10 mouse cellular contexts compared by ENCODE assay signal in genomic region chr12:85456276-85456675, GRCm38 (mm10). TPM values are rescaled to one million over a fixed set of nuclear protein-coding genes. Genes with fewer than 3 reads are reported as not detected.
DNase-seq lines count a peak whose midpoint lies in the region; ATAC-seq and TF ChIP-seq lines count a peak whose summit lies in the region.
"Had no signal": no experiment of that assay in that cellular context is flagged by ENCODE, and none has a peak within 500 bp of the region (broad histone marks: within the 10 kb centered on the region; RNA-seq: fewer than 3 reads in every experiment).

No protein-coding gene starts in this region.

- WGBS in heart, embryonic 16.5 days = 51% methylated on average over 4 of the region's 4 CpGs
- WGBS in forebrain, embryonic 15.5 days = 74% methylated on average over 4 of the region's 4 CpGs
- 42% methylated on average over 4 of the region's 4 CpGs for WGBS in liver, embryonic 14.5 days (ENCODE audit: insufficient replicate concordance)

- no peak overlapping the region for H3K9ac ChIP-seq in heart, embryonic 16.5 days (ENCODE audit: low read length)
- 0 out of 2 replicates have a peak overlapping the region, but pooled peaks have one; percentile 48 for H3K9ac ChIP-seq in forebrain, embryonic 15.5 days (replicated peaks)
- no peak overlapping the region for H3K9ac ChIP-seq in liver, embryonic 14.5 days (replicated peaks)

- H3K27ac ChIP-seq in heart, embryonic 16.5 days (ENCODE audit: low read length) = peak overlapping the region; percentile 92
- H3K27ac ChIP-seq in forebrain, embryonic 15.5 days (replicated peaks) = peak overlapping the region; percentile 92
- no peak overlapping the region for H3K27ac ChIP-seq in liver, embryonic 14.5 days

- no peak for DNase-seq in heart, postnatal 36 days
- DNase-seq in MN1 (ENCODE audit: low spot score) = peak; percentile 54
- DNase-seq in liver, embryonic 14.5 days (ENCODE audit: low read depth in 3 of 3, low spot score in 3 of 3) = no peak
- no peak for DNase-seq in left cerebral cortex, postnatal 36 days (ENCODE audit: low spot score in 2 of 2)
- no peak for DNase-seq in adrenal gland, postnatal 25 days
- DNase-seq in ovary, postnatal 36 days (ENCODE audit: low spot score) = no peak
- DNase-seq: adrenal gland, postnatal 10 days; thymus, adult 18-20 months had no signal

- intact Hi-C loops in heart, postnatal 36 days (cut with DNase I) = no loop called here
- intact Hi-C loops in left cerebral cortex, postnatal 36 days (cut with DNase I) = no loop called here

- TF ChIP-seq EP300 in liver, embryonic 14.5 days (IDR thresholded peaks at IDR 0.05; ENCODE audit: low read depth) = no peak

- no peaks in the 10 kb centered on the region for H3K9me3 ChIP-seq in heart, embryonic 16.5 days (replicated peaks; ENCODE audit: control insufficient read depth, low read length)
- H3K9me3 ChIP-seq in forebrain, embryonic 15.5 days = no peaks in the 10 kb centered on the region
- H3K9me3 ChIP-seq in liver, embryonic 14.5 days (ENCODE audit: control insufficient read depth, low read length) = no peaks in the 10 kb centered on the region

- H3K4me3 ChIP-seq in heart, embryonic 16.5 days (ENCODE audit: low read length) = no peak overlapping the region
- H3K4me3 ChIP-seq in forebrain, embryonic 15.5 days = no peak overlapping the region
- no peak overlapping the region for H3K4me3 ChIP-seq in liver, embryonic 14.5 days (ENCODE audit: insufficient read depth in 1 of 2, low read depth in 2 of 2, low read length in 2 of 2)

- peak overlapping the region; percentile 69; the same call in 1 of the 2 replicates for H3K4me2 ChIP-seq in heart, embryonic 16.5 days (ENCODE audit: low read depth, low read length)
- peak overlapping the region; percentile 63; the same call in 1 of the 2 replicates for H3K4me2 ChIP-seq in forebrain, embryonic 15.5 days (replicated peaks)
- peak overlapping the region; percentile 82 for H3K4me2 ChIP-seq in liver, embryonic 14.5 days (ENCODE audit: low read depth)

- no peaks in the 10 kb centered on the region for H3K27me3 ChIP-seq in heart, embryonic 16.5 days (ENCODE audit: control insufficient read depth, insufficient read depth, low read length)
- H3K27me3 ChIP-seq in forebrain, embryonic 15.5 days = no peaks in the 10 kb centered on the region
- H3K27me3 ChIP-seq in liver, embryonic 14.5 days (ENCODE audit: control insufficient read depth, insufficient read depth, low read length) = no peaks in the 10 kb centered on the region; the same call in 1 of the 2 replicates

- no peaks in the 10 kb centered on the region for H3K36me3 ChIP-seq in heart, embryonic 16.5 days (ENCODE audit: control insufficient read depth, insufficient read depth)
- no peaks in the 10 kb centered on the region for H3K36me3 ChIP-seq in forebrain, embryonic 15.5 days
- H3K36me3 ChIP-seq in liver, embryonic 14.5 days (replicated peaks; ENCODE audit: control insufficient read depth, insufficient read depth, low read depth) = no peaks in the 10 kb centered on the region

- TF ChIP-seq CTCF in liver, embryonic 14.5 days (IDR thresholded peaks at IDR 0.05; ENCODE audit: low read depth) = no peak

- ATAC-seq in heart, embryonic 16.5 days (replicated peaks; ENCODE audit: extremely low read depth, insufficient read depth, low FRiP score) = no peak
- no peak for ATAC-seq in forebrain, embryonic 15.5 days (replicated peaks)
- no peak for ATAC-seq in liver, embryonic 14.5 days (ENCODE audit: insufficient read depth)

- peaks cover 38% of the 10 kb centered on the region for H3K4me1 ChIP-seq in heart, embryonic 16.5 days (ENCODE audit: control insufficient read depth, insufficient read depth, low read length)
- H3K4me1 ChIP-seq in forebrain, embryonic 15.5 days = peaks cover 28% of the 10 kb centered on the region
- H3K4me1 ChIP-seq in liver, embryonic 14.5 days (replicated peaks; ENCODE audit: control insufficient read depth in 2 of 2, insufficient read depth in 2 of 2, low read length in 1 of 2) = peaks cover 4 to 17% of the 10 kb centered on the region in 2 experiments

RNA-seq across cellular contexts. Expression of gene Fos, which starts 17.4 kb away (rescaled TPM):
- 5.0 and 6.6 TPM in 2 replicates for polyA plus RNA-seq in heart, embryonic 16.5 days (2015; fragmentation: Nextera tagmentation; extraction: Ambion mirVana)
- total RNA-seq in heart, postnatal 36 days (2021) = 10 to 100 TPM in 1 of 2 experiments, 1 to 10 TPM in 1; 2.5 to 24.3 TPM
- 1.6 and 2.2 TPM in 2 replicates for polyA plus RNA-seq in forebrain, embryonic 15.5 days (2015; fragmentation: Nextera tagmentation; extraction: Ambion mirVana)
- polyA plus RNA-seq in liver, embryonic 14.5 days (2012; rRNA removed) = 0.79 and 0.83 TPM in 2 replicates
- polyA plus RNA-seq in liver, embryonic 14.5 days (2014; fragmentation: Nextera tagmentation; extraction: Ambion mirVana) = 0.61 and 0.71 TPM in 2 replicates
- 10 to 100 TPM; 21.9 to 74.3 TPM for total RNA-seq in left cerebral cortex, postnatal 36 days (2021)
- total RNA-seq in adrenal gland, postnatal 25 days (2021) = 1.9 and 2.0 TPM in 2 replicates
